Mouse (Mus musculus): ENCODE results near the gene E130114P18Rik. TPM values are rescaled to one million over a fixed set of nuclear protein-coding genes. Genes with fewer than 3 reads are reported as not detected.

The E130114P18Rik gene
- polyA plus RNA-seq, 1 experiment from 2014 or later = not detected

- no peak overlapping the region for H3K4me3 ChIP-seq
- no peaks in the 10 kb centered on the region for H3K9me3 ChIP-seq (replicated peaks)
- H3K36me3 ChIP-seq = no peaks in the 10 kb centered on the region
- WGBS (ENCODE audit: insufficient replicate concordance) = 47% methylated on average over 1 of the region's 1 CpGs
- H3K4me1 ChIP-seq = no peaks in the 10 kb centered on the region
- H3K4me2 ChIP-seq = no peak overlapping the region
- ATAC-seq = no peak
- no peak overlapping the region for H3K27ac ChIP-seq
- no peak overlapping the region for H3K9ac ChIP-seq
- no peaks in the 10 kb centered on the region for H3K27me3 ChIP-seq (replicated peaks)
These were observed 44.5 kb downstream of the E130114P18Rik start for GRCm38 (mm10) chr4:97733392-97733791.

- no peak for ATAC-seq
- no peak overlapping the region for H3K27ac ChIP-seq
- H3K9me3 ChIP-seq (replicated peaks) = no peaks in the 10 kb centered on the region
- H3K36me3 ChIP-seq = no peaks in the 10 kb centered on the region
- 65% methylated on average over 3 of the region's 3 CpGs for WGBS (ENCODE audit: insufficient replicate concordance)
- no peaks in the 10 kb centered on the region for H3K4me1 ChIP-seq
- no peak overlapping the region for H3K4me2 ChIP-seq
- no peak overlapping the region for H3K9ac ChIP-seq
- H3K4me3 ChIP-seq = no peak overlapping the region
- H3K27me3 ChIP-seq (replicated peaks) = no peaks in the 10 kb centered on the region
These were observed 47.5 kb downstream of the E130114P18Rik start for GRCm38 (mm10) chr4:97730416-97730815.

- no peaks in the 10 kb centered on the region for H3K4me1 ChIP-seq
- no peak overlapping the region for H3K27ac ChIP-seq
- H3K9ac ChIP-seq = no peak overlapping the region
- no peak overlapping the region for H3K4me3 ChIP-seq
- H3K27me3 ChIP-seq (replicated peaks) = no peaks in the 10 kb centered on the region
- H3K9me3 ChIP-seq (replicated peaks) = no peaks in the 10 kb centered on the region
- no peaks in the 10 kb centered on the region for H3K36me3 ChIP-seq
- H3K4me2 ChIP-seq = no peak overlapping the region
- no peak for ATAC-seq
- WGBS (ENCODE audit: insufficient replicate concordance) = 71% methylated on average over 6 of the region's 6 CpGs
These were observed 47.9 kb downstream of the E130114P18Rik start for GRCm38 (mm10) chr4:97729999-97730398.

DNA sequence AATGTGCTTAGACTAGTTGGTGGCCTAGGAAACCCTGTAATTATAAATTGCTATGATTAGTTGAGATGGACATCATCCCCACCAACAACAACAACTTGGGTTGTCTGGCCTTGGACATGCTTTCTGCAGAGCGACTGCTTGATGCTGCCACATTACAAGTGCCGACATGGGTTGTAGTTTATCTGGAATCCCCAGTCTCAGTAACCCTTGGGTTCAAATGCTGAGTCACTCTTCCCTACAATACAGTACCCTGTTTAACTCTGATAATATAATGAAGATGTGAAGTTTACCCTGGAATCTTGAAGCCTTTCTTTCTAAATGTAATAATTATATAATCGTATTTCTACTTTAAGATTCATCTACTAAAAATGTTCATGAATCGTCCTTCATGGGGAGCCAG lies 49.4 kb downstream of the E130114P18Rik start:
- Histone ChIP-seq H3K9ac (no peak overlapping the region), H3K36me3 (no peaks in the 10 kb centered on the region), H3K4me3 (no peak overlapping the region), H3K27ac (no peak overlapping the region), H3K4me1 (no peaks in the 10 kb centered on the region), H3K9me3 (replicated peaks) (no peaks in the 10 kb centered on the region), H3K27me3 (replicated peaks) (no peaks in the 10 kb centered on the region), H3K4me2 (no peak overlapping the region)
- 47% methylated on average over 4 of the region's 4 CpGs for WGBS (ENCODE audit: insufficient replicate concordance)
- ATAC-seq = peak; percentile 84

GRCm38 (mm10) chr4:97723374-97723773 lies 54.5 kb downstream of the E130114P18Rik start:
- Histone ChIP-seq H3K4me1 (no peaks in the 10 kb centered on the region), H3K4me2 (no peak overlapping the region), H3K4me3 (no peak overlapping the region), H3K27me3 (replicated peaks) (no peaks in the 10 kb centered on the region), H3K36me3 (no peaks in the 10 kb centered on the region), H3K9ac (no peak overlapping the region), H3K9me3 (replicated peaks) (no peaks in the 10 kb centered on the region), H3K27ac (no peak overlapping the region)
- 73% methylated on average over 6 of the region's 6 CpGs for WGBS (ENCODE audit: insufficient replicate concordance)
- no peak for ATAC-seq

DNA sequence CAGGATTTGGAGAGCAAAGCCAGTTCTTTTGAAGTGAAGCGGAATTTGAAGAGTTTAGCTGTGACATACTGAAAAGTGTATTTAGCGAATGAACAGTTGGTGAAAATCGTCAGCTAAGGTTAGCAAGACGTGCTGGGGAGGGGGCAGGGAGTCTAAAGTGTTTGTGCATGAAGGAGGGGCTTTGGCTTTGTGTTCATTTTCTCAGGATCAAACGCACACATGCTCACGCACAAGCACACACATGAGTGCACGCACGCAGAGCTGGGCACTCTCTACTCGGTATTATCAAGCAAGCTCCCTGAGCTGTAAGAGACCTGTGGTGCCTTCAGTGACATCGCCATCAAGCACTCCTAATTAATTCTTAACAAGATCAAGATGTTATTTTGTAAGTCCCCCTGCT lies 55.2 kb downstream of the E130114P18Rik start:
- H3K27me3 ChIP-seq (replicated peaks) = no peaks in the 10 kb centered on the region
- 65% methylated on average over 10 of the region's 10 CpGs for WGBS (ENCODE audit: insufficient replicate concordance)
- no peak overlapping the region for H3K4me2 ChIP-seq
- H3K4me3 ChIP-seq = no peak overlapping the region
- H3K36me3 ChIP-seq = no peaks in the 10 kb centered on the region
- no peak overlapping the region for H3K9ac ChIP-seq
- no peaks in the 10 kb centered on the region for H3K4me1 ChIP-seq
- H3K9me3 ChIP-seq (replicated peaks) = no peaks in the 10 kb centered on the region
- H3K27ac ChIP-seq = no peak overlapping the region
- no peak for ATAC-seq

DNA sequence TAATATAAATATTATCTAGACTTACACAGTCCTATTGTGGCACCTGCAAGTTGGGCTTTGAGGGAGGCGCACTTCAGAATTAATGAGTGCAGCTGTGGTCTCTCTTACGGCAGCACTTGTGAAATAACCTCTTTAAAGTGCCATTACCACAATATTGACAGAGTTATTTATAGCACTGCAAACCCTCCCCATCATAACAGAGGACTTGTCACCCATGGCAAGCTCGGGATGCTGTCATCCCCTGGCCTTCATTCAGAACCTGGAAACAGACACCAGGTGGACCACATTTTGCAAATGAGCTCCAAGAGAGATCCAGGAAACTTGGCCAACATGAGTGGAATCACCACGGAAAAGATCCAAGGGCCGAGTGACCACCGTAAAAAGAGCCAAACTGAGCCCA lies 63.3 kb downstream of the E130114P18Rik start:
- Histone ChIP-seq H3K4me3 (no peak overlapping the region), H3K4me1 (no peaks in the 10 kb centered on the region), H3K4me2 (no peak overlapping the region), H3K9ac (no peak overlapping the region), H3K27ac (no peak overlapping the region), H3K36me3 (no peaks in the 10 kb centered on the region), H3K9me3 (replicated peaks) (no peaks in the 10 kb centered on the region), H3K27me3 (replicated peaks) (0 out of 2 replicates have a peak, but pooled peaks cover 5% of the 10 kb centered on the region)
- 74% methylated on average over 6 of the region's 6 CpGs for WGBS (ENCODE audit: insufficient replicate concordance)
- no peak for ATAC-seq

DNA sequence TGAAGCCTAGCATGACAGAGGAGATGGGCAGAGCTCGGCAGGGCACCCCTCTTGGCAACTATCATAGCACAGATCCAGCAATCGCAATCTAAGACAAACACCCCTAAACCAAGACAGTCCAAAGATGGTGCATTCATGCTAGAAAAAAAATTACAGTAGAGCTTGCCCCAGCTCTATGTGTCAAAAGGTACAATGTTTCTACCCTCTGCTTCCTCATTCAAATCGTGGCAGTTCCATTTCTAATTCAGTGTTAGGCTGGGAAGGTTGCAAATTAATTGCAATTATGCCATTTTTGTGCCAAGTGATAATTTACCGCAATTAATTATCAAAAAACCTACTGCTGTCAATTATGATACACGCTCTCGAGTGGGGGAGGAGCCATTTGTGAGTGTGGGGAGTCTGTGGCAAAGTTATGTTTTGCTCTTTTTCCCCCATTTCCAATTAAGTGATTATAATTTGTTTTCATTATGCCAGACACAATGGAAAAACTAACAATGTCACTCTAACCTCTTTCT lies 63.7 kb downstream of the E130114P18Rik start:
- 0 out of 2 replicates have a peak, but pooled peaks cover 5% of the 10 kb centered on the region for H3K27me3 ChIP-seq (replicated peaks)
- no peak for ATAC-seq
- H3K4me2 ChIP-seq = no peak overlapping the region
- H3K27ac ChIP-seq = no peak overlapping the region
- H3K4me1 ChIP-seq = no peaks in the 10 kb centered on the region
- no peaks in the 10 kb centered on the region for H3K9me3 ChIP-seq (replicated peaks)
- H3K4me3 ChIP-seq = no peak overlapping the region
- no peaks in the 10 kb centered on the region for H3K36me3 ChIP-seq
- no peak overlapping the region for H3K9ac ChIP-seq
- WGBS (ENCODE audit: insufficient replicate concordance) = 65% methylated on average over 6 of the region's 6 CpGs

DNA sequence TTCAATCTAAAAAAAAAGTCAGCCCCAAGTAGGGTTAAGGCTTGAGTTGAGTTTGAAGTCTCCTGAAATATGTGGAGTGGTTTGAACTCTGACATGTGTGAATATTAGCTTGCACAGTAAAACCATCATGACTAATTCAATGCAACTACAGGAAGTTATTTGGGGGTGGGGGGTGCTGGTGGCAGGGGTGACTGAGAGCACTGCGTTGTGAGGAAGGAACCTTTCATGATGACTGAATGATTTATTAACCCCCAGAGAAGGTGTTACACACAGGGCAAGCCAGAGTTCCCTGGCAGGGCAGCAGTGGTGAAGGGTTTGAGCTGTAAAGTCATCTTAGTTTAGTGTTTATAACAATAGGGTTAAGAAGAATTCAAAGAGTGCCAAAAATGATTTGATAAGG lies 65.3 kb downstream of the E130114P18Rik start:
- 0 out of 2 replicates have a peak, but pooled peaks cover 5% of the 10 kb centered on the region for H3K27me3 ChIP-seq (replicated peaks)
- H3K4me1 ChIP-seq = no peaks in the 10 kb centered on the region
- no peaks in the 10 kb centered on the region for H3K9me3 ChIP-seq (replicated peaks)
- H3K9ac ChIP-seq = no peak overlapping the region
- H3K4me2 ChIP-seq = no peak overlapping the region
- no peak overlapping the region for H3K4me3 ChIP-seq
- H3K27ac ChIP-seq = no peak overlapping the region
- ATAC-seq = no peak
- no peaks in the 10 kb centered on the region for H3K36me3 ChIP-seq
- 10% methylated on average over 1 of the region's 1 CpGs for WGBS (ENCODE audit: insufficient replicate concordance)

DNA sequence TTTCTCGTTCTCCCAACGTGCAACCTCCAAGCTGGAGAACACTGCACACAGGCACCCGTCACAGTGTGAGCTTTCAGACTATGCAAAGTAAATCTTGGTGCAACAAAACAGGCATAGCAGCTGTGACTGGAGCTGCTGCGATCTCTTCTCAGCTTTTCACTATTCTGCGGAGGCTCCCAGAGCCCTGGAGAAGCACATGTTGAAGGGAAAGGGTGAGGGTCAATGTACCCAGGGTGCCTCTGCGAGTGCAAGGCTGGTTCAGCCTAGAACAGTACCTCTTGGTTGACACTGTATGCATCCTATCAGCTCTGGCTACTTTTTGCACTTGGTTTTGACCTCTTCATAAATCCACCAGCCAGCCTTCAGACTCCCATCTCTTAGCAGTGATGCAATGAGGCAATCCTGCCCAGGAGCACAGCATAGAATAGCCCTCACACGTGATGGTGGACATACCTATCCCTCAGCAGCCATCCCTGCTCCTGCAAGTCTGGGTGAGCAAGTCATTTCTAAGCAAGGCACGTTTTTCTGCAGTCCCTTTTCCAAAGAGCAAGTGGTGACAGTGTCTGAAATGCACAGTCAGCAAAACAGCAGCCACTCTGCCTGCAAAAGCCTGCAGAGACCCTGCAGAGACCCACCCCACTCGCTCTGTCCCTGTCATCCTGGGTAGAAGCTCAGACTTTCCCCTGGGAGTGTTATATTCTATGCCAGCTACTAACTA lies 67.7 kb downstream of the E130114P18Rik start:
- no peaks in the 10 kb centered on the region for H3K36me3 ChIP-seq
- H3K27ac ChIP-seq = no peak overlapping the region
- no peak overlapping the region for H3K4me2 ChIP-seq
- ATAC-seq = no peak
- H3K27me3 ChIP-seq (replicated peaks) = 0 out of 2 replicates have a peak, but pooled peaks cover 5% of the 10 kb centered on the region
- no peaks in the 10 kb centered on the region for H3K4me1 ChIP-seq
- H3K9me3 ChIP-seq (replicated peaks) = no peaks in the 10 kb centered on the region
- H3K9ac ChIP-seq = no peak overlapping the region
- no peak overlapping the region for H3K4me3 ChIP-seq
- 52% methylated on average over 9 of the region's 9 CpGs for WGBS (ENCODE audit: insufficient replicate concordance)

DNA sequence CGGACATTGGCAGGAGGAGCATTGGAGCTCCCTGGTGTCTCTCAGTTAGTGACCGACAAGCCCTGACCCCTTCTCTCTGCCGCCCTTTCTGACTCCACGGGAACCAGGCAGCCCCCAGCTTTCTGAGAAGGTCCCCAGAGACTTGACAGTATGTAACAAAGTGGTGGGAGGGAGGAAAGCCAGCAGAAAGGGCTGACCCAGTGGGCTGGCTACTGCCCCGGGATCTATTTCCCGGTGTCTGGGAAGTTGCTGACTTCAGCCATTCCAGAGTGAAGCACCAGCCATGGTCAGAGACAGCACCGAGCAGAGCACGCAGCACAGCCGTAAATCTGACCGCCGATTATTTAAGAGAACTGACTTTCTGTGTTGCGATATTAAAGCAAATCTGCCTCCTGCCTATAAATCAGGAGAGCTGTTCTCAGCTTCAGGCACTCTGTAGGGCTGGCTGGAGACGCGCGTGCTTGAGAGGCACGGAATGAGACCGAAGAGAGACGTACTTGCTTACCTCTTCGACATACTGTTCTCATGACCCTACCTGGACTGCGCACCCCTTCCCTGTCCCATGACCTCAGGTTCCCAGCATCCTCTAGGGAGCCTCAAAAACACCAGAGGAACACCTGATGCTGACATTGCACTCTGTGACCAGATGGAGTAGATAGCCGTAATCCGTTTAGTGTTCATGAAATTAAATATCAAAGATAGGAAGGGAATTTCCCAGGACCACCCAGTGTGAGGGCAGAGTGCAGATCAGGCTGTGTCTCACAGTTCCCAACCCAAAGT lies 70.3 kb downstream of the E130114P18Rik start:
- H3K9ac ChIP-seq = no peak overlapping the region
- no peaks in the 10 kb centered on the region for H3K9me3 ChIP-seq (replicated peaks)
- ATAC-seq = no peak
- H3K4me1 ChIP-seq = no peaks in the 10 kb centered on the region
- H3K4me2 ChIP-seq = no peak overlapping the region
- H3K27ac ChIP-seq = no peak overlapping the region
- H3K4me3 ChIP-seq = no peak overlapping the region
- no peaks in the 10 kb centered on the region for H3K36me3 ChIP-seq
- 0 out of 2 replicates have a peak, but pooled peaks cover 5% of the 10 kb centered on the region for H3K27me3 ChIP-seq (replicated peaks)
- WGBS (ENCODE audit: insufficient replicate concordance) = 69% methylated on average over 22 of the region's 22 CpGs
